Mouse (Mus musculus) CD4-positive, CD25-positive, alpha-beta regulatory T cell, adult 4 months (primary cell): ENCODE results near the gene Cyth1. TPM values are rescaled to one million over a fixed set of nuclear protein-coding genes. Genes with fewer than 3 reads are reported as not detected.

ENCODE experiments used
- ATAC-seq: one replicate; pipeline ENCODE4 v1.8.0; 2017
- polyA plus RNA-seq, 2 experiments: library from polyadenylated mRNA; unstranded; fragments of 100-300 nt; shearing (Covaris generic); gene quantifications; one replicate each; pipeline ENCODE4 v1.2.1; 2017

The Cyth1 gene
- polyA plus RNA-seq, 2 experiments from 2014 or later: 34.7 to 59.5 TPM

GRCm38 (mm10) chr11:118253447-118254158 is 5.2 kb upstream of the Cyth1 start:
- no peak for ATAC-seq

GRCm38 (mm10) chr11:118249012-118249383 is 606 bp upstream of the Cyth1 start:
- no peak for ATAC-seq

- no peak for ATAC-seq
Measured at GRCm38 (mm10) chr11:118247359-118248095, 865 bp downstream of the Cyth1 start.

- no peak for ATAC-seq
Measured at GRCm38 (mm10) chr11:118246724-118247123, 1.7 kb downstream of the Cyth1 start.

GRCm38 (mm10) chr11:118245130-118245529 is 3.3 kb downstream of the Cyth1 start:
- ATAC-seq: peak; percentile 53

- no peak for ATAC-seq
Measured at GRCm38 (mm10) chr11:118243627-118244261, 4.6 kb downstream of the Cyth1 start.

GRCm38 (mm10) chr11:118242506-118242905 is 5.9 kb downstream of the Cyth1 start:
- no peak for ATAC-seq

GRCm38 (mm10) chr11:118240388-118240787 is 8.0 kb downstream of the Cyth1 start:
- peak; percentile 24 for ATAC-seq

GRCm38 (mm10) chr11:118239281-118240198 is 8.9 kb downstream of the Cyth1 start:
- no peak for ATAC-seq

GRCm38 (mm10) chr11:118236520-118237190 is 11.7 kb downstream of the Cyth1 start:
- peak; percentile 20 for ATAC-seq

- ATAC-seq: no peak
Measured at GRCm38 (mm10) chr11:118234929-118235328, 13.5 kb downstream of the Cyth1 start.

- ATAC-seq: no peak
Measured at GRCm38 (mm10) chr11:118234500-118234899, 13.9 kb downstream of the Cyth1 start.

- ATAC-seq: no peak
Measured at GRCm38 (mm10) chr11:118233924-118234323, 14.5 kb downstream of the Cyth1 start.

GRCm38 (mm10) chr11:118232314-118232831 is 16.0 kb downstream of the Cyth1 start:
- ATAC-seq: peak; percentile 72

GRCm38 (mm10) chr11:118229941-118230340 is 18.5 kb downstream of the Cyth1 start:
- no peak for ATAC-seq

GRCm38 (mm10) chr11:118227650-118228049 is 20.7 kb downstream of the Cyth1 start:
- peak; percentile 48 for ATAC-seq

GRCm38 (mm10) chr11:118226850-118227249 is 21.5 kb downstream of the Cyth1 start:
- ATAC-seq: peak; percentile 14

- ATAC-seq: peak; percentile 31
Measured at GRCm38 (mm10) chr11:118225862-118226261, 22.5 kb downstream of the Cyth1 start.

- no peak for ATAC-seq
Measured at GRCm38 (mm10) chr11:118225056-118225836, 23.1 kb downstream of the Cyth1 start.

GRCm38 (mm10) chr11:118223416-118224067 is 24.9 kb downstream of the Cyth1 start:
- no peak for ATAC-seq
